Mouse (Mus musculus) lung, embryonic 16.5 days (tissue): ENCODE data around the gene Scn4b. TPM values are rescaled to one million over a fixed set of nuclear protein-coding genes. Genes with fewer than 3 reads are reported as not detected.

Experiments
- ATAC-seq: fragments of 200-750 bp; cut with Nextera tagmentation; 2 replicates; pipeline ENCODE4 v1.8.0; 2017; ENCODE audit warnings: low read depth, mild to moderate bottlenecking, moderate library complexity
- H3K27ac ChIP-seq: fragments of 300-500 bp; sonication (generic); 2 replicates; pipeline ENCODE4 v1.5.1; 2014; ENCODE audit warnings: mild to moderate bottlenecking, control low read depth, low read length
- H3K27me3 ChIP-seq: fragments of 300-500 bp; sonication (generic); 2 replicates; pipeline ENCODE4 v1.6.1; 2014; ENCODE audit warnings: low read depth, low read length, mixed read lengths; ENCODE audit not compliant: control insufficient read depth, insufficient read depth
- H3K36me3 ChIP-seq: fragments of 300-500 bp; sonication (generic); 2 replicates; pipeline ENCODE4 v1.6.1; 2014; ENCODE audit warnings: low read length; ENCODE audit not compliant: control insufficient read depth, insufficient read depth
- H3K4me1 ChIP-seq: fragments of 300-500 bp; sonication (generic); replicated peaks from 2 replicates; pipeline ENCODE4 v1.6.1; 2014; ENCODE audit warnings: low read length, mixed read lengths; ENCODE audit not compliant: control insufficient read depth, insufficient read depth
- H3K4me2 ChIP-seq: fragments of 300-500 bp; sonication (generic); 2 replicates; pipeline ENCODE4 v1.6.1; 2014; ENCODE audit warnings: low read depth, low read length, control low read depth
- H3K4me3 ChIP-seq: fragments of 300-500 bp; sonication (generic); 2 replicates; pipeline ENCODE4 v1.5.1; 2014; ENCODE audit warnings: mild to moderate bottlenecking, low read length, control low read depth
- H3K9ac ChIP-seq: fragments of 300-500 bp; sonication (generic); 2 replicates; pipeline ENCODE4 v1.6.1; 2014; ENCODE audit warnings: low read length, control low read depth
- H3K9me3 ChIP-seq: fragments of 300-500 bp; sonication (generic); 2 replicates; pipeline ENCODE4 v1.6.1; 2016; ENCODE audit warnings: low read length; ENCODE audit not compliant: control insufficient read depth
- WGBS: fragments of 180-500 bp; shearing (Covaris S2); extraction: QIAGEN DNeasy Blood & Tissue Kit; methylation state at CpG from one replicate; pipeline ENCODE4 v1.1.7; 2014; 5-methylcytosine and 5-hydroxymethylcytosine counted together
- polyA plus RNA-seq: library from polyadenylated mRNA; unstranded; fragments of >200 nt; fragmentation: Nextera tagmentation; extraction: Ambion mirVana; gene quantifications from 2 replicates; pipeline ENCODE4 v1.2.1, GENCODE M21; 2015

The Scn4b gene
- polyA plus RNA-seq, 1 experiment from 2014 or later: 0.89 TPM

GRCm38 (mm10) chr9:45140945-45141344 lies 2.8 kb downstream of the Scn4b start:
- Histone ChIP-seq H3K27ac (no peak overlapping the region), H3K9ac (no peak overlapping the region), H3K4me2 (no peak overlapping the region), H3K4me3 (no peak overlapping the region), H3K4me1 (peaks cover 7% of the 10 kb centered on the region), H3K9me3 (no peaks in the 10 kb centered on the region), H3K36me3 (no peaks in the 10 kb centered on the region), H3K27me3 (peaks cover 72% of the 10 kb centered on the region)
- WGBS: 59% methylated on average over 7 of the region's 7 CpGs
- ATAC-seq: no peak

GRCm38 (mm10) chr9:45142686-45143085 lies 4.5 kb downstream of the Scn4b start:
- Histone ChIP-seq H3K4me2 (no peak overlapping the region), H3K27me3 (peaks cover 70% of the 10 kb centered on the region), H3K4me3 (no peak overlapping the region), H3K4me1 (peaks cover 7% of the 10 kb centered on the region), H3K36me3 (no peaks in the 10 kb centered on the region), H3K9ac (no peak overlapping the region), H3K9me3 (no peaks in the 10 kb centered on the region), H3K27ac (no peak overlapping the region)
- 48% methylated on average over 3 of the region's 3 CpGs for WGBS
- no peak for ATAC-seq

GRCm38 (mm10) chr9:45145533-45146266 lies 7.5 kb downstream of the Scn4b start:
- Histone ChIP-seq H3K4me3 (peak overlapping the region; percentile 34), H3K4me1 (no peaks in the 10 kb centered on the region; the same call in 1 of the 2 replicates), H3K27me3 (peaks cover 44% of the 10 kb centered on the region), H3K27ac (no peak overlapping the region), H3K36me3 (no peaks in the 10 kb centered on the region), H3K4me2 (peak overlapping the region; percentile 62), H3K9ac (peak overlapping the region; percentile 33; the same call in 1 of the 2 replicates), H3K9me3 (no peaks in the 10 kb centered on the region)
- ATAC-seq: no peak
- WGBS: 4% methylated on average over 27 of the region's 27 CpGs

GRCm38 (mm10) chr9:45146267-45146597 lies 8.0 kb downstream of the Scn4b start:
- WGBS: 2% methylated on average over 5 of the region's 5 CpGs
- H3K9me3 ChIP-seq: no peaks in the 10 kb centered on the region
- peak overlapping the region; percentile 34 for H3K4me3 ChIP-seq
- no peak overlapping the region for H3K27ac ChIP-seq
- no peaks in the 10 kb centered on the region; the same call in 1 of the 2 replicates for H3K4me1 ChIP-seq
- H3K4me2 ChIP-seq: peak overlapping the region; percentile 62
- H3K36me3 ChIP-seq: no peaks in the 10 kb centered on the region
- H3K9ac ChIP-seq: no peak overlapping the region; the same call in 1 of the 2 replicates
- 0 out of 2 replicates have a peak, but pooled peaks have one; percentile 2 for ATAC-seq
- H3K27me3 ChIP-seq: peaks cover 42% of the 10 kb centered on the region

GRCm38 (mm10) chr9:45150933-45151332 lies 12.7 kb downstream of the Scn4b start:
- ATAC-seq: no peak
- H3K9ac ChIP-seq: no peak overlapping the region
- no peaks in the 10 kb centered on the region; the same call in 1 of the 2 replicates for H3K4me1 ChIP-seq
- no peaks in the 10 kb centered on the region for H3K9me3 ChIP-seq
- no peaks in the 10 kb centered on the region for H3K36me3 ChIP-seq
- H3K4me2 ChIP-seq: no peak overlapping the region
- no peak overlapping the region for H3K27ac ChIP-seq
- no peak overlapping the region for H3K4me3 ChIP-seq
- 30% methylated on average over 1 of the region's 1 CpGs for WGBS
- H3K27me3 ChIP-seq: peaks cover 16% of the 10 kb centered on the region

GRCm38 (mm10) chr9:45153361-45153760 lies 15.2 kb downstream of the Scn4b start:
- Histone ChIP-seq H3K36me3 (no peaks in the 10 kb centered on the region), H3K9ac (no peak overlapping the region), H3K9me3 (no peaks in the 10 kb centered on the region), H3K27me3 (no peaks in the 10 kb centered on the region), H3K4me1 (no peaks in the 10 kb centered on the region), H3K4me3 (no peak overlapping the region), H3K4me2 (no peak overlapping the region), H3K27ac (no peak overlapping the region)
- no peak for ATAC-seq
- WGBS: 55% methylated on average over 7 of the region's 7 CpGs

GRCm38 (mm10) chr9:45167903-45168302 lies 29.7 kb downstream of the Scn4b start:
- no peaks in the 10 kb centered on the region for H3K36me3 ChIP-seq
- WGBS: 54% methylated on average over 5 of the region's 5 CpGs
- no peak overlapping the region for H3K4me2 ChIP-seq
- no peaks in the 10 kb centered on the region for H3K27me3 ChIP-seq
- H3K9me3 ChIP-seq: no peaks in the 10 kb centered on the region
- no peak overlapping the region for H3K9ac ChIP-seq
- no peak overlapping the region for H3K27ac ChIP-seq
- no peaks in the 10 kb centered on the region for H3K4me1 ChIP-seq
- no peak overlapping the region for H3K4me3 ChIP-seq
- ATAC-seq: no peak

- WGBS: 83% methylated on average over 5 of the region's 5 CpGs
- no peak for ATAC-seq
- H3K4me3 ChIP-seq: no peak overlapping the region
Measured at GRCm38 (mm10) chr9:45170150-45170549, 32.0 kb downstream of the Scn4b start.

GRCm38 (mm10) chr9:45171073-45171610 lies 32.9 kb downstream of the Scn4b start:
- no peak overlapping the region for H3K4me3 ChIP-seq
- no peaks in the 10 kb centered on the region for H3K4me1 ChIP-seq
- WGBS: 66% methylated on average over 1 of the region's 1 CpGs
- H3K9ac ChIP-seq: no peak overlapping the region
- ATAC-seq: no peak
- no peaks in the 10 kb centered on the region for H3K9me3 ChIP-seq
- H3K27me3 ChIP-seq: no peaks in the 10 kb centered on the region
- no peak overlapping the region for H3K27ac ChIP-seq
- H3K4me2 ChIP-seq: no peak overlapping the region
- H3K36me3 ChIP-seq: no peaks in the 10 kb centered on the region

More at GRCm38 (mm10) chr9:45170150-45170549, 32.0 kb downstream of the Scn4b start:
- no peaks in the 10 kb centered on the region for H3K9me3 ChIP-seq
- H3K4me1 ChIP-seq: no peaks in the 10 kb centered on the region
- H3K4me2 ChIP-seq: no peak overlapping the region
- H3K27me3 ChIP-seq: no peaks in the 10 kb centered on the region
- H3K27ac ChIP-seq: no peak overlapping the region
- H3K36me3 ChIP-seq: no peaks in the 10 kb centered on the region
- H3K9ac ChIP-seq: no peak overlapping the region
